Mouse (Mus musculus) C2C12 (cell line): ENCODE measurements around the gene Agap1. TPM values are rescaled to one million over a fixed set of nuclear protein-coding genes. Genes with fewer than 3 reads are reported as not detected.
A peak's percentile ranks its signal among the peaks of the same experiment; 100 is the strongest.

ENCODE experiments used
- H3K27me3 ChIP-seq: one replicate; pipeline ENCODE4 v1.6.1; 2011; ENCODE audit not compliant: control insufficient read depth, insufficient read depth, insufficient read length
- H3K36me3 ChIP-seq: one replicate; pipeline ENCODE4 v1.6.1; 2011; ENCODE audit not compliant: control insufficient read depth, insufficient read depth
- H3K4me3 ChIP-seq: one replicate; pipeline ENCODE4 v1.5.1; 2011; ENCODE audit warnings: mild to moderate bottlenecking, control low read depth; ENCODE audit not compliant: poor library complexity, insufficient read depth, severe bottlenecking
- H3K79me2 ChIP-seq: one replicate; pipeline ENCODE4 v1.6.1; 2011; ENCODE audit not compliant: control insufficient read depth, insufficient read depth
- H3K79me3 ChIP-seq: one replicate; pipeline ENCODE4 v1.6.1; 2011; ENCODE audit warnings: low read depth, control low read depth
- H3ac ChIP-seq: one replicate; pipeline ENCODE3; 2011; ENCODE audit warnings: low read depth; ENCODE audit not compliant: control insufficient read depth, insufficient read length
- CEBPB ChIP-seq: IDR thresholded peaks from one replicate; pipeline ENCODE4 v1.6.1; 2011; ENCODE audit warnings: low read depth, mild to moderate bottlenecking, control low read depth, moderate library complexity
- CTCF ChIP-seq: IDR thresholded peaks from one replicate; pipeline ENCODE4 v1.5.1; 2011; ENCODE audit not compliant: control insufficient read depth, insufficient read depth, insufficient read length
- FOSL1 ChIP-seq: IDR thresholded peaks from one replicate; pipeline ENCODE4 v1.8.0; 2011; ENCODE audit warnings: mild to moderate bottlenecking, low read length; ENCODE audit not compliant: poor library complexity, insufficient read depth, severe bottlenecking
- MAX ChIP-seq: IDR thresholded peaks from one replicate; pipeline ENCODE4 v1.6.1; 2011; ENCODE audit warnings: mild to moderate bottlenecking, control low read depth
- MYOD1 ChIP-seq: IDR thresholded peaks from one replicate; pipeline ENCODE4 v1.6.1; 2011; ENCODE audit warnings: low read depth; ENCODE audit not compliant: control insufficient read depth, insufficient read length
- MYOG ChIP-seq: IDR thresholded peaks from one replicate; pipeline ENCODE4 v1.6.1; 2011; ENCODE audit not compliant: control insufficient read depth, insufficient read length; ENCODE audit errors: extremely low read depth
- USF1 ChIP-seq: IDR thresholded peaks from one replicate; pipeline ENCODE4 v1.6.1; 2011; ENCODE audit warnings: low read depth, mild to moderate bottlenecking, control low read depth, moderate library complexity
- polyA plus RNA-seq: library from polyadenylated mRNA; unstranded; fragments of >200 nt; fragmentation: generic; extraction: Trizol; gene quantifications from one replicate; pipeline ENCODE4 v1.2.1, GENCODE M21; 2012; ENCODE audit warnings: missing spikeins

Gene Agap1
- polyA plus RNA-seq, 1 experiment: 14.0 TPM

DNA sequence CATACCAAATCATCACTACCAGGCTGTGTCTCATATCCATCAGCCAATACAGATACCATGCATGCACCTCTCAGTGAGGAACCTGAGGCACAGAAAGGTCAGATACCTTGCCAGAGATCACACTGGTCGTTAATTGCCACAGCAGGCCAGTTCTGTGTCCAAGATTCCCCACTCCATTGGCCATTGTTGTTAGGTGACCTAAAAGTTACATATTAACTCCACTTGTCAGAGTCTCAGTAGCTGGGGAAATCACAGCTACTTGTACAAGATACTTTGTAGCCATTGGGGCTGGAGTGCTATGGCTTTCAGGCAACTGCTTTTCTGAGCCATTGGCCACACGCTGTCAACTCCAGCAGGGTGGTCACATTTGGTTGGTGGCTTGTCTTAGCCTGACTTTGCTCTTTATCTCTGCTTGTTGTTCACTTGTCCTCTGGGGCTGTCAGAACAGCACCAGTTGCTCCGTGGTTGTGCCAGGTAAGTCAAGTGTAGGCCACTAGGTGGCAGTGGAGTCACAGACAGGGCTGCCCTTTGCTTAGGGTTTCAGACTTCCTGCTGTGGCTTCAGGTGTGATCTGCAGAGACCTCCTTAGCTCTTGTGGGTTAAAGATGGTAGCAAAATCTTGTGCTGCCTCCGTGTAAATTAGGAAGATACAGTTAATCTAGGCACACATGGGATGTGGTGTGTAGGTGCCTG, 191.9 kb downstream of the Agap1 start:
- TF ChIP-seq MYOD1 (no peak), CTCF (peak; percentile 83), CEBPB (no peak), FOSL1 (no peak)
- no peaks in the 10 kb centered on the region for H3K79me3 ChIP-seq
- no peaks in the 10 kb centered on the region for H3K36me3 ChIP-seq
- no peaks in the 10 kb centered on the region for H3K79me2 ChIP-seq
- H3K27me3 ChIP-seq: no peaks in the 10 kb centered on the region
- H3K4me3 ChIP-seq: no peak overlapping the region
- H3ac ChIP-seq: no peak overlapping the region

DNA sequence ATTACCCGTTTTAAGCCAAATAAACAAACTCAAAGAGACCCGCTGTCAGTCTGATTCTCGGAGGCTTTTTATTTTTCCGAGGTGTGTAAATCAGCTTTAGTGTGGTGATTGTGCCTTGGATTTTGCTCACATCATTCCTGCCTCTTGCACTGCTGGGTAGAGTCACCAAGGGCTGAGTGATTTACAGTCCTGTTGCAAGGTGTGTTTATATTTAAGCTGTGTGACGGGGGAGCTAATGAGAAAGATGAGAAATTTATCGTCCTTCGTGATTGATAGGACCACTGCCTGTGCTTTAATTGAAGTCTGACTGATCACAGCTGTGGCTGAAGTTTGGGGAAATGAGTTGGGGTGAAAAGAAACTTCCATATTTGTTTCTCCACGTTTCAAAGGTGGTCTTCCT, 192.9 kb downstream of the Agap1 start:
- no peaks in the 10 kb centered on the region for H3K79me3 ChIP-seq
- H3K79me2 ChIP-seq: no peaks in the 10 kb centered on the region
- no peak overlapping the region for H3ac ChIP-seq
- H3K27me3 ChIP-seq: no peaks in the 10 kb centered on the region
- TF ChIP-seq CEBPB (no peak), USF1 (no peak), FOSL1 (no peak), CTCF (no peak), MYOG (no peak), MYOD1 (no peak), MAX (no peak)
- H3K36me3 ChIP-seq: peaks cover 3% of the 10 kb centered on the region
- H3K4me3 ChIP-seq: no peak overlapping the region

DNA sequence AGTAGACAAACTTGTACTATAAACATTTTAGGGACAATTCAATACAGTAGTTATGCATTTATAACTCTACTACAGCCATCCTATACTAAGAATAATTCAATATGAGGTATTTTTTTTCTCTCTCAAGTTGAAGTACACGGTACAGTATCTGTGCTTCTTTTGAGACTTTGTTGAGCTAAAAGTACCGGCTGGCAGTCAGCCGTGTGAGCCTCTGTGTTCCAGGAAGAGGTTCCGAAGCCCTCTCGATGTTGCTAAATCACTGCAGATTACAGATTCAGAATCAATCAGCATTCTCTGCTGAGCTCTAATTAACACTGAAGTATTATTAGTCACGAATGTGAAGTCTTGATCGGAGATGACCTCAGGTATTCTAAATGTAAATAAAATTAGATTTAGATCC, 196.0 kb downstream of the Agap1 start:
- TF ChIP-seq USF1: no peak
- no peak for TF ChIP-seq MYOD1
- TF ChIP-seq MAX: no peak
- TF ChIP-seq FOSL1: no peak
- TF ChIP-seq CTCF: no peak
- TF ChIP-seq MYOG: no peak
- no peak for TF ChIP-seq CEBPB
- no peak overlapping the region for H3K4me3 ChIP-seq

DNA sequence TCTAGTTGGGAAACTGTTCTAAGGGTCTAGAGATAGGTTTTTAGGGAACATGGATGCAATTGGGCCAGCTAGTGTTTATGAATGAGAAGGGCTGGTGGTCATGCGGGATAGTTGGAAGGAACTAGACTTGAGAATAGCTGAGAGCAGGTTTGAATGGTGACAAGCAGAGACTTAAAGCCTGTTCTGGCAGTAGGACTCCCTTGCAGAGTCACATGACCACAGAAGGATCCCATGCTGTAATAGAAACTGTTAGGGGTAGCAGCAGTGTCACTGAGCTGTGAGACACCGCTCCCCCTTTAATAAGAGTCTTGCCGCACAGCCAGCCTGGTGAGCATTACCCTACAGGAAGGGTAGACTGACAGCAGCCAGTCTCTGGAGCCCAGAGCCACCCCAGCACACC, 201.6 kb downstream of the Agap1 start:
- peaks cover 8% of the 10 kb centered on the region for H3K36me3 ChIP-seq
- no peak overlapping the region for H3K4me3 ChIP-seq
- H3ac ChIP-seq: no peak overlapping the region
- no peaks in the 10 kb centered on the region for H3K79me3 ChIP-seq
- TF ChIP-seq USF1 (peak; percentile 69), MYOD1 (no peak)
- H3K27me3 ChIP-seq: no peaks in the 10 kb centered on the region
- H3K79me2 ChIP-seq: no peaks in the 10 kb centered on the region

More for the DNA sequence above, 196.0 kb downstream of the Agap1 start:
- no peak overlapping the region for H3ac ChIP-seq
- no peaks in the 10 kb centered on the region for H3K79me2 ChIP-seq
- H3K27me3 ChIP-seq: no peaks in the 10 kb centered on the region
- peaks cover 3% of the 10 kb centered on the region for H3K36me3 ChIP-seq
- no peaks in the 10 kb centered on the region for H3K79me3 ChIP-seq

DNA sequence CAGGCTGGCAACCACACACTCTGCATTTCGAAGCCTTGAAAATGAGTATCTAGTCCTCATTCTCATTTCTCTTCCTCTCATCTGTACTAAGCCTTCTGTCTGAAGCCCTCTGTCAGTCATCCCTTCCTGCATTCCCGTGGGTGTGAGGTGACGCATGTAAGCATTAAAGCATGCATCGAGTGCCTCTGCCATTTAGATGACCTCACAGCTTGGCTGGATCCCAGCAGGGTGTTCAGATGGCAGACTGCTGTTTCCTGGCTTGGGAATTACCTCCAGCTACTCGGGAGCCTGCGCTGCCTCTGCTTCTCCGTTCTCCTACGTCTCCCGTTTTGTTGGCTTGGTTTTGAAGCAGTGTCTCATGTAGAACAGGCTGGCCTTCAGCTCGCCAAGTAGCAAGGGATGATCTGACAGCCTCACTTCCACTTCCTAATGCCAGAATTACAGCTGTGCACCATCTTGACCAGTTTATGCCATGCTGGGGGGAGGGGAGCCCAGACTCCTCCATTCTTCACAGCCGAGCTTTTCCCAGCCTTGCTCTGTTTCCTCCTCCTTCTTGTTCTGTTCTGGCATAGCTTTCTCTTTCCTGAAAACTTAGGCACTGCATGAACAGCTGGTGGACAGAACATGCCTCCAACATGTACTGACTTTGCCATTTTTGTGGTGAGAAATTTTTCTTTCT, 202.2 kb downstream of the Agap1 start:
- Histone ChIP-seq H3K4me3 (no peak overlapping the region), H3ac (no peak overlapping the region), H3K79me2 (no peaks in the 10 kb centered on the region), H3K36me3 (peaks cover 6% of the 10 kb centered on the region), H3K79me3 (no peaks in the 10 kb centered on the region), H3K27me3 (no peaks in the 10 kb centered on the region)
- TF ChIP-seq MAX (peak; percentile 76), CTCF (no peak)

DNA sequence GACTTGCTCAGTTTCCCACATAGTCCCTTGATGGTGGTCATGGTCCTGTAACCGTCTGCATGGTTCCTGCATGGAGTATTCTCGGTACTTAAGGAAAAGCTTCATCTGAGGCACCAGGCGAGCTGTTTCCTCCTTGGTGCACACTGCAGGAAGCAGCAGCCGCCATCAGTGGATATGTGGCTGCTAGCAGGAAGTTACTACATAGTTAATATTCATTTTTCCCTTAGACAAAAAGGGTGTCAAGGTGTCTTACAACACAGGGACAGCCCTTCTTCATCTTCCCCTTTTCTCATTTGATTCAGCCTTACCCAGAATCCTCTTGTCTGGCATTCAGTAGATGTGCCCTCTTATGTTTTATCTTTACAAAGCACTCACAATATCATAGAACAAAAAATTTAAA, 206.2 kb downstream of the Agap1 start:
- Histone ChIP-seq H3K4me3 (no peak overlapping the region), H3K36me3 (peaks cover 12% of the 10 kb centered on the region), H3K79me2 (no peaks in the 10 kb centered on the region), H3K27me3 (no peaks in the 10 kb centered on the region), H3K79me3 (no peaks in the 10 kb centered on the region), H3ac (no peak overlapping the region)
- TF ChIP-seq USF1: no peak
